Mouse (Mus musculus): ENCODE data around the gene Btd. TPM values are rescaled to one million over a fixed set of nuclear protein-coding genes. Genes with fewer than 3 reads are reported as not detected.

Btd gene
- total RNA-seq, 1 experiment from 2014 or later, result 8.3 TPM

DNA sequence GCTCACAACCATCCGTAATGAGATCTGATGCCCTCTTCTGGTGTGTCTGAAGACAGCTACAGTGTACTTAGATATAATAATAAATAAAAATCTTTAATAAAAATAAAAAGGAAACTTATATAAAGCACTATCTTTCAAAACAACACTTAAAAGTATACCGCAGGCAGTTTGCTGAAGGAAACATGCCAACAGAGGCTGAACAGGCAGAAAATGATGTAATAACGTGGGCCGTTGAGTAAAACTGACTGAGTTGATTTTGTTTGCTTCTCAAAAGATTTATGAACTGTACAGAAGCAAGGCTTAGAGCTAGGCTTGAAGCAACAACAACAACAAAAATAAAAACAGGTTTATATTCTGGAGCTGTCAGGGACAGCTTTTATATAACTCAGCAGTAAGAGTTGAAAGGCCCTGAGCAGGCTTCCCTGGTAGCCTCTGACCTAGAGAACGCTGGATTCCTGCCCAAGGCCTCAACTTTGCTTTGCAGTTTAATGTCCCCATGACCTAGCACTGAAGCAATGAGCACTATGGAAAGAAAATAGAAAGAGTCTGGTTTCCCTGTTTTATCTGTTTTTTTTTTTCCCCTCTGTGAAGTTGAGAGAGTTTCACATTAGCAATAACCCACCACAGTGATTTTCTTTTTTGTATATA is 3.5 kb downstream of the Btd start:
- ATAC-seq (ENCODE audit: extremely low read depth, insufficient number of reproducible peaks, low FRiP score, poor library complexity, severe bottlenecking), result no peak

DNA sequence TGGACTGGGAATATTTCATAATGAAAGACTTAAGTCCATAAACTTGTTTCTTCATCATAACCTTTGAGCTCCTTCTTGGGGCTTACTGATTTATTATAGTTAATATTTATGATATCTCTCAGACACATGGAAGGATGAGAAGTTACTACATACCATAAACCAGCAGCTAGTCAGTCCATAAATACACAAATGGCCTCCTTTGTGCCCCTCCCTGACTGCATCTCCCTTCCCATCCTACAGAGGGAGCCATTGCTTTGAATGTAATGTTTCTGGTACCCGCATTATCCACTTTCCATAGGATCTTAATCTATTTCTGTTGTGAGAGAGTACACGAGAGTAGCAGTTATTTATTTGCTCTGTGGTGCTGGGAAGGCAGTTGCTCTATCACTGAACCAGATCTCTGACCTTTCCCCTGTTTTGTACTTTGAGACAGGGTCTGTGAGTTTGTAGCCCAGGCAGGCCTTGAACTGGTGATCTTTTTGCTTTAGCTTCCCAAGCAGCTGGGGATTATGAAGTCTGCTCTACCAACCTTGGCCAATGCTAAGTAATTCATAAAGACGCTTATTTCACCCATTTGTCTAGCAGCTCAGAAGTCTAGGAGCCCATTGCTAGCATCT is 4.2 kb downstream of the Btd start:
- no peak for ATAC-seq (ENCODE audit: extremely low read depth, insufficient number of reproducible peaks, low FRiP score, poor library complexity, severe bottlenecking)

DNA sequence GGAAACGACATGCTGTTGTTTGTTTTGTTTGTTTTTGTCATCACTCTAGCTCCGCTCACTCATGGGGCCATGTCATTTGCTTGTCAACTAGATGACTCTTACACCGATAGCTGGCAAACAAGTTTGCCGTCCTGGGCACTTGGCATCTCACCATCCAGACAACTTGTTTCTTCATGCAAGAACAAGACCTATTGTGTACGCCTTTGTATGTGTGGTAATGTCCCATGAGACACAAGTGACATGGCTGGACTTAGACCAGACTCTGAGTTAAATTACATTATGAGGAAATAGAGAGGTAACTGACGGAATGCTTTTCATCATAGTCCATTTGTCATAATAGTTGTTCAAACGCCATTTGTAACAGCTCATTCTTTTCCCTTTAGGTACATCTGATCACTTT is 5.1 kb downstream of the Btd start:
- ATAC-seq (ENCODE audit: extremely low read depth, insufficient number of reproducible peaks, low FRiP score, poor library complexity, severe bottlenecking), result no peak

DNA sequence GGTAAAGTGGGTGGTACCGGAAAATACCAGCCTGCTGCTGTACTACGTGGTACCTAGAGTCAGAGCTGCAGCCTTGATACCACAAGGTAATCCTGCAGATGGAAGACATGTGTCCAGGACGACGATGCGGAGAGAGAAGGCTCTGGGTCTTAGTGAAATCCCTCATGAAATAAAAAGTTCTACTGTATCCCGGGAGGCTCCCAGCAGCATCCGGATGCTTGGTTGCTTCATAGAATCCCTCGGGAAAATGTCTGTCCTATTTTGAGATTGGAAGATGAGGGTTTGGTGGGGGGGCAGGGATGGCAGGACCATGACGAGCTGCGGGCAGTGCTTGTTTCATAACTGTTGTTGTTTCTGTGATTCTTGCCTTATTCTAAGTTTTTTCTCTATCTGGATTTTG is 7.2 kb downstream of the Btd start:
- no peak for ATAC-seq (ENCODE audit: extremely low read depth, insufficient number of reproducible peaks, low FRiP score, poor library complexity, severe bottlenecking)

DNA sequence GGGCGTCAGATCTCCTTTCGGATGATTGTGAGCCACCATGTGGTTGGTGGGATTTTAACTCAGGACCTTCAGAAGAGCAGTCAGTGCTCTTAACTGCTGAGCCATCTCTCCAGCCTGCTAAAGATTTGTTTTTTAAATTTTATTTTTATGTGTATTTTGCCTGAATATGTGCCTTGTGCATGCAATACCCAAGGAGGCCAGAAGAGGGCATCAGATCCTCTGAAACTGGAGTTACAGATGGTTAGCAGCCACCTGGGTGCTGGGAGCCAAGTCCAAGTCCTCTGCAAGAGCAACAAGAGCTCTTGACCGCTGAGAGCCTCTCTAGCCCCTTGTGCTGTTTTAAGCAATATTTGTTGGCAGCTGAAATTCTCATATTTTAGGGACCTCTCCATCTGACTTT is 9.5 kb downstream of the Btd start:
- no peak for ATAC-seq (ENCODE audit: extremely low read depth, insufficient number of reproducible peaks, low FRiP score, poor library complexity, severe bottlenecking)

DNA sequence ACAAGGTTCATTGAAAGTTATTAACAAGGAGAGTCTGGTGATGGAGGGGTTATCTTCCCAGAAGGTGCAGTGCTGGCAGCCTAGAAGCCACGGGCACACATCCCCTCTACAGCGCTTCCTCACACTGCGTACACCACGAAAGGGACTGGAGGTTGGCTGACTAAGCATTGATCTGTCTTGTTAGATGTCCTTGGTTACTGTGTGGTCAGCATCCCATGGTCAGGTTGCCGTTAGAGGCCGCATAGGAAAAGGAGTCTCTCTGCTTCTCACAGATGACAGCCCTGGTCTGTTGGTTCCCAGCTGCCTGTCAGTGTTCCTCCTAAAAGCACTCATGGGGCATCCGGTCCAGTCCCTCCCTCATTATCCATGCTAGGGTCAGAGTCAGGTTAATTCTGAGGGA is 10.4 kb downstream of the Btd start:
- no peak for ATAC-seq (ENCODE audit: extremely low read depth, insufficient number of reproducible peaks, low FRiP score, poor library complexity, severe bottlenecking)

DNA sequence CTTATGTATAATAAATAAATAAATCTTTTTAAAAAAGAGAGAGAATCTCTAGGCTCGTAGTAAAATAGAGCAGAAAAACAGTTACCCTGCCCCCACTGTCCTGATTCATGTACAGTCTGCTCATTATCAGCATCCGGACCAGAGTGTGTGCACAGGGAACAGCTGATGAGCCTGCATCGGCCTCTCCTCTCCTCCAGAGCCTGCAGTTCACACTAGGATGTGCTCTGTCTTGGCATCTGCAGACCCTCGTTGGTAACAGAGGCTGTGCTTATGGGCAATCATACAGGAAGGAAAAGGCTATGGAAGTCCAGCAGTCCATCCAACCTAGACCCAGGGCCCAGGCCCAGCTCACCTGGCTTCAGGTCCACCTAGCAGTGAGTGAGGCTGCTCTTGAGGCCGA is 11.3 kb downstream of the Btd start:
- no peak for ATAC-seq (ENCODE audit: extremely low read depth, insufficient number of reproducible peaks, low FRiP score, poor library complexity, severe bottlenecking)

DNA sequence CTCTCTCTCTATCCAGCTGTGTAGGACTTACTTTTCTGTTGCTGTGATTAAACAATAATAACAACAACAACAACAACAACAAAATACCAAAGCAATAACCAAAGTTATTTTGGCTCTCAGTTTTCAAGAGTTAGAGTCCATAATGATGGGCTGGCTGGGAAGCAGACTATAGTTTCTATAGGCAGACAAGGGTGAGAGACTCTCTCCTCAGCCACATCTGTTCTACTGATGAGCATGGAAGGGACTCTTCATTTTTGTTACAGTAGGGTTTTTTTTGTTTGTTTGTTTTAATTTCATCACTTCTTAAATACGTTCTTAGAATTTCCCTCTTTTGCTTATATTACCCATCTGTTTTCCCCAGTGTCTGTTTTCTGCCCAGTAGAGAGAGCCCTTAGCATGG is 11.8 kb downstream of the Btd start:
- ATAC-seq (ENCODE audit: extremely low read depth, insufficient number of reproducible peaks, low FRiP score, poor library complexity, severe bottlenecking), result no peak

DNA sequence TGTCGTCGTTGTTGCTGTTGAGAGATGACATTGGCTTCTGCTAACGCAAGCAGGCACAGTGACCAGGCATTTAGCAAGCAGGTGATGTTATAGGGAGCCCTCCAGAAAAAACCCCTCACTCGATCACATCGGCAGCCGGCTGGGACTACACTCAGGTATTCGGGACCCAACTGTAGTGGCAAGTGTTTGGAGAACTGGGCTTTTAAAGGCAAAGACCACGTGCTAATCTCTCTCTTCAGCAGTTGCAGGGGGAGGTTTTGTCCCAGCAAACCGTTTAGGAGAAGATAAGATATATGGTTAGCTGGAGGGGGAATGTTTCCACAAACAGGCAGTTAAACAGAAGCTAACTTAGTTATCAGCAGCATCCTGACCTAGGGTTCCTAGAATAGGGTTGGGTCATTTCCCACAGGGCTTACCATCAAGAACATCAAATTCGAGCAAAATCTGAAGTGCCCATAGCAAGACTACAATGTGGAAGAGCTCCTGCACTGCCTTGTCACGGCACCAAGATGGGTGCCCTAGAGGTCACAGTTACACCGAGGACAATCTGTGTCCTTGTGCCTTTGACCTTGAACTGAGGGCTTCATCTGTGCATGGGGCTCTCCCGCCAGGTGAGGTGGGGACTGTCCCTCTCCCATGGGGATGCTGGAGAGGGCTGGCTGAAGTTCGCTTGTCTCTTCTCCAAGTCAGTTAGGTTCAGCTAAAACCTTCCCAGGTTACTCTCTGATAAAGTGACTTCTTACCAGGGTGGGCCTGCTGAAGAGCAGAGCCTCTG is 12.5 kb downstream of the Btd start:
- no peak for ATAC-seq (ENCODE audit: extremely low read depth, insufficient number of reproducible peaks, low FRiP score, poor library complexity, severe bottlenecking)

DNA sequence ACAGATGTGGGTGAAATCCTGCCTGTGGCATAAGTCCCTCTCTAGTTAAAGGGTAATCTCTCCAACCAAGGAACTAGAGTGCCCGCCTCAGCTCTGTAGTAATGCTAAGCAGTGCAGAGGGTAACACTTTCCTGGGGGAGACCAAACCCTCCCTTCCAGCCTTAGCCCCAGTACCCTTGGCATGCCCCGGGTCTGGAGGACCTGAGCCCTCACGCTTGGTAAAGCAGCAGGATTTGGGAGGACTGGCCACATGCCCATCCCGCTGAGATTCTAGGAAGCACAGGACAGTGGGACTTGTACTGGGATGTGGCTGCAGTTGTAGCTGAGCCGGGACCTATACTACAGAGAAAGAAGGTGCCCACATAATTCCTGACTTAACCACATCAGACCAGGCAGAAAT is 14.0 kb downstream of the Btd start:
- ATAC-seq (ENCODE audit: extremely low read depth, insufficient number of reproducible peaks, low FRiP score, poor library complexity, severe bottlenecking), result no peak

DNA sequence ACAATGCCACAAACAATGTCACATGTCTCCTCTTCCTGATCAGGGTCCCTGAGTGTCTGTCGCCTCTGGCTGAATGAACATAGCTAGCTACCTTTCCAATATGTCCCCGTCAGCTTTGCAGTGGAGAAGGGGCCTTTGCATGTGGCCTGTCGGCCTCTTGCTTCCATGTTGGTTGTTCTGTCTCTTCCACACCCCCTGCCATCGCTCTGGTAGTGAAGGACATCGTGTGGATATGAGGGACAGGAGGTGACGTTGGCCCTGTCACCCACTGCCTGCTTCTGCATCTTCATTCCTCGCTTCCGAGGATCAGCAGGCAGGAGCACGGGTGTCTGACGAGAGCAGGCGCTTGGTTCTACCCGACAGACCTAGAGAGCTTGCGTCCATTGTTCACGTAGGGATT is 14.6 kb downstream of the Btd start:
- ATAC-seq (ENCODE audit: extremely low read depth, insufficient number of reproducible peaks, low FRiP score, poor library complexity, severe bottlenecking), result no peak

DNA sequence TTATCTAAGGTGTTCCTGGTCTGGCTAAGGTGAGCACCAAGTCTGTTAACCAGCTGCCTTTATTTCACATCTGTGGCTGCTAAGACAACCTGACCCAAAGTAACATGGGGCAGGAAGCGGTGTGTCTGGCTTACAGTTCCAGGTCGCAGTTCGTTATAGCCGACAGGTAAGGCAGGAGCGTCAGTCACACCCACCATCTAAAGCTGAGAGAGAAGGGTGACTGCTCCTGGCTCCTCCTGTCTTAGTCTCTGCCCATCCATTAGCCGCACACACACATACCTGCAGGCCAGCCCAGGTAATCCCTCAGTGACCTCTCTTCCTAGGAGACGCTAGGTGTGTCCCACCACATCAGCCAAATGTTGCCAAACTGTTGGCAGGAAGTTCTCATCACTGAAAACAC is 15.6 kb downstream of the Btd start:
- ATAC-seq (ENCODE audit: extremely low read depth, insufficient number of reproducible peaks, low FRiP score, poor library complexity, severe bottlenecking), result no peak

DNA sequence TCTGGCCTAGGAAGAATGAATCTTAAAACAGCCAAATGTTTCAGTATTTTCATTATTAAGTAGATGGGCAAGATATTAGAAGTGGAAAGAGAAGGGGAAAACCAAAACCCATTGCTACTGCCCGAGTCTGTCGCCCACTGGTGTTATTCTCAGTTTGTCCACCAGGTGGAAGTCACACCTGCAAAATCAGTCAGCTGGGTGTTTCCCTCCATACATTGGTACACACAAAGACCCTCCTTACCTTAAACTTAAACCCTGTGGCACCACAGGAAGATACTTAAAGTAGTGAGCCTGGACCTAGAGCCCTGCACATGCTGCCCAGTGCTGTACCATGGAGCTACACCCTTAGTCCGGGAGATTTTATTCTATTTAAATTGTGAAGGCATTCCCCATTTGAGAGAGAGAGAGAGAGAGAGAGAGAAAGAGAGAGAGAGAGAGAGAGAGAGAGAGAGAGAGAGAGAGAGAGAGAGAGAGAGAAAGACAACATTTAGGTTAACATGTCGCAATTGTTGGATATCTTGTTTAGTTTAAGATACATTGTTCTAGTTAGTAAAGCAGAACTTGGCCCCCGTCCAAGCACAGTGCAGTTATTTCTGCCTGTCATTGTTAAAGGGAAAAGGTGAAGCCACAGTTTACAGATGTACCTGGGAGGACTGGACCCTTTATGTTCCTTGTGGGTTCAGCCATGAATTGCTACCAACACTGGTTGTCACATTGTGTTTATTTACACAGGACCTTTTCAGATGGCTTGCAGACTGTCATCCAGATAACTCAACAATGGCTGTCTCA is 16.2 kb downstream of the Btd start:
- ATAC-seq (ENCODE audit: extremely low read depth, insufficient number of reproducible peaks, low FRiP score, poor library complexity, severe bottlenecking), result peak; percentile 77

DNA sequence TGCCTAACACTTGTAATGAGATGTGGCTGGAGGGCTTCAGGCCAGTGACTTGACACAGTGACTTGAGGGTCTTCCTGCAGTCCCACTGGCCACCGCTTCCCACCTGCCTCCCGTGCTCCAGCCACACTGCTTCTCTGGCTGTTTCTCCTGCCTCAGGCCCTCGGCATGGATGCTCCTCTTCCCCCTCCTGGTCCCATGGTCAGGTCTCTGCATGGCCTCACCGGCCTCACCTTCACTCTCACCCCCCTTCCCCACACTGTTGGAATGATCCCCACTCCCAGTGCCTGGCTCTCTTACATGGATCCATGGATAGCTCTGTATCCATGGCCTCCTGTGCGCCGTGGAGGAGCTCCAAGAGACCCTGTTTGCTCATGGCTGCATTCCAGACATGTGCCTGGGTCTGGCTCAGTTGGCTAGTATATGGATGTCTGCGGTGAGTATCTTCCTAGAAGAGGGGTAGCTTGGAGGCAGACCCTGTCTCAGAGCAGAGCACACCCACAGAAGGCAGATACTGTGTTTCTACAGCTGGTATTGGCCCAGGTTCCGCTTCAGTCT is 17.4 kb downstream of the Btd start:
- ATAC-seq (ENCODE audit: extremely low read depth, insufficient number of reproducible peaks, low FRiP score, poor library complexity, severe bottlenecking), result no peak

DNA sequence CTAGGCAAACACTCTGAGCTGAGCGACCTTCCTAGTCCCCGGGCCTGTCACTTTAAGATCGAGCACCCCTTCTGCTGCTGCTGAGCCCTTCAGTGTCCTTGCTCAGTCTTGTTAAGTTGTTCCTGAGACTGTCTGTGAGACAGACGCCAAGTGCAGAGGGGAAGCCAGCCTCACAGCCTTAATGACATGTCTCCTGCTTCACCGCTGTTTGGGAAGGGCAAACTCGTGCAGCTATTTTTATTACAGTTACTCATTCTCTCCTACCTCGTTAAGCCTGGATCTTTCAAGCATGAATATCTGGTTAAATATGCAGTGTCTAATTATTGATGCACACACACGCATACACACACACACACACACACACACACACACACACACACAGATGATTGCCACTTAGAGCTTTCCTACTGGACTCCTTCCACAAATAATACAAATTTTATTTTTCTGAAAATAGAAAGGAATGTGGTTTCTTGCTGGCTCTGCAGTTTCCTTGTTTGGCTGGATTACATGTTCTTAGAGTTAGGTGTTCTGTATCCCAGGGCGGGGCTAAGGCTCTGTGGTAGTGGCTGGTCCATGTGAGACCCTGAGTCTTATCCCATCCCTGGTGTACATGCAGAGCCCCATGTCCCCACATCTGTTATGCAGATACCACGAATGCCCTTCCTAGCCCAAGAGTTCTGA is 18.8 kb downstream of the Btd start:
- ATAC-seq (ENCODE audit: extremely low read depth, insufficient number of reproducible peaks, low FRiP score, poor library complexity, severe bottlenecking), result no peak

DNA sequence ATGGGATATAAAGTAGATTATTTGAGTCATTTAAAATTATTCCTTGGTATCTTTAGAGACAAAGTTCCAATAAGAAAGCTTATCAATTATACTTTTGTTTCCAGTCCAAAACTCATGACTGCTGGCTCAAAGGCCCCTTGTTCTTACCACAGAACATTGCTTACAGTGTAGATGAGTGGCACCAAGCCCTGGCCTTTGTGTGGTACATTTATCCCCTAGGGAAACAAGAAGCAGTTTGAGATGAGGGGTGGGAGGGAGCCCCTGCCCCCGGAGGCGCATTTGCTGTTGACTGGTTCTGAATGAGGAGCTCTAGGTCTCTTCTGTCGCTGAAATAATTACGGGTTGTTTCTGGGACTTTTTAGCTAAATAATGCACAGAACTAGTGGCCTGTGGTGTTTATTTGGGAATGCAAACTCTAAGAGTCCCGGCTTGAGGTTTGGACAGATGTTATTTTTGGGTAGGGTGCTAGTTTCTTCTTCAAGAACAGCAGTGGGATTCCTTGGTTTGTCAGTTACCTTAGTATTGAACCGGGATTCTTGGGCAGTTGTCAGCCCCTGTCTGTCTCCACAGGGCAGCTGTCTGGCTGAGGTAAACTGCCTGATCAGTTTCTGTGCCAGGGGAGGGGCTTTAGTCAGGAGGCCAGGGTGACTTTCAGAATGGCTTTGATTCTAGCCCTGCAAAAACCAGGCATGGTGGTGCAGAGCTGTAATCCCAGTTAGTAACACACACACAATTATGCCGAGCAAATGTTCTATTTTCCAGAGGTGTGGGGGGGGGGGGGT is 19.7 kb downstream of the Btd start:
- no peak for ATAC-seq (ENCODE audit: extremely low read depth, insufficient number of reproducible peaks, low FRiP score, poor library complexity, severe bottlenecking)

DNA sequence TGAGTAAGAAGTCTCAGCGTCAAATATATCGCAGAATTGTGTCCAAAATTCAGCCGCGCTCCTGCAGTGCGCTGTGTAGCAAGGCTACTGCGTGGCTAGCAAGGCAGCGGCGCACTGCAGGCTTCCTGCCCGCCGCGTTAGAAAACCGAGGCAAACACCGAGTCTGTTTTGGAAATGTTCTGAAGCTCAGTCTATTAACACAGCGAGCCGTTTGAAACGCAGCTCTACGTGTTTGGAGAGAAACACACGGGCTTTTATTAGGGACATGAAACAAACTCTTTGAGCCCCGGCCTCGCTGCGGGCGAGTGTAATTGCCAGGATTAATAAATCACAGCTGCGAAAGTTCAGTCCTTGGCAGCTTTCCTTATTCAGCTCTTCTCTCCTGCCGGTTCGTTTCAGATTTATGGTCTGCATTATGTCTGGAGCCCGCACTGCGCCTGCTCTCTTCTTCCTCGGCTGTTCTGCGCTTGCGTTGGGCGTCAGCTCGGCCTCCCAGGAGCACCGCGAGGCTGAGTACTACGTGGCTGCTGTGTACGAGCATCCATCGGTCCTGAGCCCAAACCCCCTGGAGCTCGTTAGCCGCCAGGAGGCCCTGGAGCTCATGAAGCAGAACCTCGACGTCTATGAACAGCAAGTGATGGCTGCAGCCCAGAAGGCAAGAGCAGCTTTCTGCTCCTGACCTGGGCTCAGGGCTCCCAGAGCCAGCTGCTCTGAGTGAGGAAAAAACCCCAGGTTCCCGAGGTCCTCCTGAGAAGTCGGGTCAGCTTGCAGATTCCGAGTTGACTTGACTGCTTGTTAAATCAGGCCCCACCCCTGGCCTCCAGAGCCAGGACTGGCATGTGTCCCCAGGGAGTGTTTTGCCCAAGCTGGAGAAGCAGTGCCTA is 21.1 kb downstream of the Btd start:
- peak; percentile 53 for ATAC-seq (ENCODE audit: extremely low read depth, insufficient number of reproducible peaks, low FRiP score, poor library complexity, severe bottlenecking)

All from neutrophil, adult 5-6 weeks (primary cell).